ENCODE assay signal across 25 mouse cellular contexts in genomic region chr6:103791077-103791632, GRCm38 (mm10).
"Had no signal": no experiment of that assay in that cellular context is flagged by ENCODE, and none has a peak within 500 bp of the region (broad histone marks: within the 10 kb centered on the region; RNA-seq: fewer than 3 reads in every experiment).

No protein-coding gene starts in this region.

- H3K36me3 ChIP-seq: heart, embryonic 10.5 days; heart, embryonic 12.5 days; hindbrain, embryonic 10.5 days; hindbrain, embryonic 12.5 days; intestine, embryonic 15.5 days; limb, embryonic 10.5 days; limb, embryonic 12.5 days had no signal

- H3K27me3 ChIP-seq: heart, embryonic 12.5 days; hindbrain, embryonic 12.5 days; intestine, embryonic 15.5 days; limb, embryonic 12.5 days had no signal

- DNase-seq: gastrocnemius, adult 2 months; gastrocnemius, postnatal 10 days; gastrocnemius, postnatal 25 days; heart, adult 18-20 months; heart, postnatal 10 days; heart, postnatal 4 days; kidney, adult 18-20 months; kidney, adult 8-10 months; kidney, postnatal 10 days; kidney, postnatal 25 days; kidney, postnatal 4 days; liver had no signal

- H3K9me3 ChIP-seq: heart, embryonic 10.5 days; heart, embryonic 12.5 days; hindbrain, embryonic 10.5 days; hindbrain, embryonic 12.5 days; intestine, embryonic 15.5 days; limb, embryonic 10.5 days; limb, embryonic 12.5 days had no signal

- H3K4me3 ChIP-seq: gastrocnemius, adult 2 months; heart, embryonic 10.5 days; heart, embryonic 12.5 days; hindbrain, embryonic 10.5 days; hindbrain, embryonic 12.5 days; intestine, embryonic 15.5 days; layer of hippocampus, adult 2 months; left cerebral cortex, adult 2 months; limb, embryonic 10.5 days; limb, embryonic 12.5 days had no signal

- H3K9ac ChIP-seq: heart, embryonic 12.5 days; hindbrain, embryonic 12.5 days; hindbrain, embryonic 14.5 days; intestine, embryonic 15.5 days; limb, embryonic 12.5 days had no signal

- ATAC-seq: hindbrain, embryonic 16.5 days; inflammation-experienced regulatory T-cells, adult 6 months; intestine, embryonic 15.5 days; intestine, postnatal 0 days had no signal

- H3K4me1 ChIP-seq: heart, embryonic 10.5 days; heart, embryonic 12.5 days; hindbrain, embryonic 10.5 days; hindbrain, embryonic 12.5 days; intestine, embryonic 15.5 days; limb, embryonic 10.5 days; limb, embryonic 12.5 days had no signal

- H3K4me2 ChIP-seq: heart, embryonic 12.5 days; hindbrain, embryonic 12.5 days; hindbrain, embryonic 14.5 days; intestine, embryonic 15.5 days; limb, embryonic 12.5 days had no signal

- H3K27ac ChIP-seq: gastrocnemius, adult 2 months; heart, embryonic 10.5 days; hindbrain, embryonic 10.5 days; hindbrain, embryonic 12.5 days; hindbrain, embryonic 14.5 days; intestine, embryonic 15.5 days; layer of hippocampus, adult 2 months; left cerebral cortex, adult 2 months; limb, embryonic 10.5 days; limb, embryonic 12.5 days had no signal
